Mouse (Mus musculus) forebrain, embryonic 14.5 days (tissue): ENCODE data around the gene Tuba1a. TPM values are rescaled to one million over a fixed set of nuclear protein-coding genes. Genes with fewer than 3 reads are reported as not detected.

ENCODE experiments used
- ATAC-seq: fragments of 200-750 bp; cut with Nextera tagmentation; 2 replicates; pipeline ENCODE4 v1.8.0; 2017; ENCODE audit warnings: mild to moderate bottlenecking, moderate library complexity
- DNase-seq: peaks from one replicate; pipeline ENCODE4 v3.0.0-alpha.2; 2015; ENCODE audit warnings: low spot score
- H3K27ac ChIP-seq: fragments of 300-500 bp; sonication (generic); 2 replicates; pipeline ENCODE4 v1.5.1; 2014; ENCODE audit warnings: low read depth, mild to moderate bottlenecking, control low read depth, low read length, moderate library complexity
- H3K27me3 ChIP-seq: fragments of 300-500 bp; sonication (generic); replicated peaks from 2 replicates; pipeline ENCODE4 v1.6.1; 2014; ENCODE audit warnings: low read length, control low read depth, mixed read lengths; ENCODE audit not compliant: control insufficient read depth, insufficient read depth
- H3K36me3 ChIP-seq: fragments of 300-500 bp; sonication (generic); 2 replicates; pipeline ENCODE4 v1.6.1; 2014; ENCODE audit warnings: low read length, control low read depth; ENCODE audit not compliant: control insufficient read depth, insufficient read depth
- H3K4me1 ChIP-seq: fragments of 300-500 bp; sonication (generic); 2 replicates; pipeline ENCODE4 v1.6.1; 2014; ENCODE audit warnings: antibody characterized with exemption, low read length, control low read depth; ENCODE audit not compliant: control insufficient read depth, insufficient read depth
- H3K4me2 ChIP-seq: fragments of 300-500 bp; sonication (generic); 2 replicates; pipeline ENCODE4 v1.6.1; 2014; ENCODE audit warnings: mild to moderate bottlenecking, control low read depth, low read length
- H3K4me3 ChIP-seq: fragments of 300-500 bp; sonication (generic); 2 replicates; pipeline ENCODE4 v1.5.1; 2014; ENCODE audit warnings: low read depth, low read length, control low read depth
- H3K9ac ChIP-seq: fragments of 300-500 bp; sonication (generic); 2 replicates; pipeline ENCODE4 v1.6.1; 2014; ENCODE audit warnings: mild to moderate bottlenecking, low read length, control low read depth, moderate library complexity
- H3K9me3 ChIP-seq: fragments of 300-500 bp; sonication (generic); replicated peaks from 2 replicates; pipeline ENCODE4 v1.6.1; 2016; ENCODE audit warnings: low read length, control low read depth, mixed read lengths; ENCODE audit not compliant: control insufficient read depth
- WGBS: fragments of 180-500 bp; shearing (Covaris S2); extraction: QIAGEN DNeasy Blood & Tissue Kit; methylation state at CpG from one replicate; pipeline ENCODE4 v1.1.7; 2014; 5-methylcytosine and 5-hydroxymethylcytosine counted together
- polyA plus RNA-seq: library from polyadenylated mRNA; unstranded; fragments of >200 nt; fragmentation: Nextera tagmentation; extraction: Ambion mirVana; gene quantifications from 2 replicates; pipeline ENCODE4 v1.2.1, GENCODE M21; 2014

The Tuba1a gene
- polyA plus RNA-seq = 18,182 and 18,289 TPM in 2 replicates

DNA sequence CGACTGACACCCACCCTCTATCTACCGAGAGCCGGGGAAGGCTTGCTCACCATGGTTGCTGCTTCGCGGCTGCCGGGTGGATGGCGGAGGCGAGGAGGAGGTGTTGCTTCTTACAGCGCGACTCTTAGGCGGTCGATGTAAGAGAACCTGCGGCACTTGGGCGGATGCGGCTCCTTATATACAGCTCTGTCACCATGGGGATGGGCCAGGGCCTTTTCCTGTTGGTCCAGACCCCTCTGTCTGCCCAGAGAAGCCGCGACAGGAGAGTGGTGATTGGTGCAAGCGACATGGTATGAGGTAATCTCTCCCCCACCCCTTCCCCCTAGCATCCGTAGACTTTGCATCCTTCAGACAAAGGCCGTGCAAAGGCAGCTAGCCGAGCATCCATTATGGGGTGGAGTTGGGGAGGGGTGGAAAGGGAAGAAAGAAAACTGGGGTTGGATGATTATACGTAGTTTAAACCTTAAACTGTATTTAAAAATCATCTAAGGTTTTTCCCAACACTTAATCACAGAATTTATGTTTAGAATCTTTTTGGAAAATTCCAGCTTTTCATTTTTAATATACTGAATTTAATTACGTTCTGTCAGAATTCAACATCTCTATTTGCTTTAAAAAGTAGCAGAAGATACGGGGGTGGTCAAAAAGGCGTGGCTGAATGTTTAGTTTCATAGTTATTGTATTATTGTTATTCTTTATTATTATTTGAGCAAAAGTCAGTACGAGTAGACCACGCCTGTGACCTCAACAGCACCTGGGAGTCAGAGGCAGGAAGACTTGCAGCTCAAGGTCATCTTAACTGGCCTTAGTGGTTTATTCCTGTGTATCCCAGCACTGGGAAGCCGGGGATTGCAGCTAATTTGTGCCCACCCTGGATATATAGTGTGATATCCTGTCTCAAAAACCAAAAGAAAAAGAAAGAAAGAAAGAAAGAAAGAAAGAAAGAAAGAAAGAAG lies at the start of gene Tuba1a, which contains the start of gene Gm49450:
Gene Tuba1a, minus strand, starts transcription at position 303 of the 956 bp plus-strand sequence.
Gene Gm49450, minus strand, starts transcription at position 151 of the 956 bp plus-strand sequence.
- Histone ChIP-seq H3K9me3 (no peaks in the 10 kb centered on the region), H3K4me3 (peak within 1 kb of the TSS; percentile 97), H3K27me3 (no peaks in the 10 kb centered on the region), H3K36me3 (peaks cover 21% of the 10 kb centered on the region), H3K9ac (peak within 1 kb of the TSS; percentile 100), H3K4me2 (peak within 1 kb of the TSS; percentile 79), H3K4me1 (peaks cover 5% of the 10 kb centered on the region), H3K27ac (peak within 1 kb of the TSS; percentile 99)
- ATAC-seq (peak; percentile 98), DNase-seq (peak; percentile 100)
- WGBS = 1% methylated on average over 27 of the region's 28 CpGs

DNA sequence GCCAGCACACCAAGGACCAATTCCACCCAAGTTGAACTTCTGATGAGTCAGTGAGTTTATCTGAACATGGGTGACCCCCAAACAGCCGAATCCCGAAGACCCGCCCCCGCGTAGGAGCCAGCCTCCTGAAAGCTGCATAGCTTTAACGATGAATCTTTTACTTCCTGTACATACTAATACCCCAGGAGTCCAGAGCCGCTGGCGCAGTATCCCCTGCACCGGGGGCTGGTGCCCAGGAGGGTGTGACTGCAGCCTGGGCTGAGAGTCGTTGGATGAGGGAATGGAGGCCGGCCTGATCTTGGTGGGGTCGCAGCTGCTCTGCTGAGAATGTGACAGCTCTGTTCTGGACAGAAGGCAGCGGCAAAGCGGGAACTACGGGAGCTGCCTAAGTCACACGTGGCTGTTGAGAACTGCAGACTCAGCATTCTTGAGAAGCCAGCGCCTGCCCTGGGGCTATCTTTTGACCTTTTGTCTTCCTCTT lies 48.0 kb upstream of the Tuba1a start:
- ATAC-seq (no peak), DNase-seq (no peak)
- no peaks in the 10 kb centered on the region for H3K9me3 ChIP-seq
- no peak overlapping the region for H3K4me3 ChIP-seq
- no peaks in the 10 kb centered on the region for H3K4me1 ChIP-seq
- WGBS = 16% methylated on average over 17 of the region's 17 CpGs
- no peak overlapping the region for H3K27ac ChIP-seq
- H3K27me3 ChIP-seq = no peaks in the 10 kb centered on the region
- peak overlapping the region; percentile 43; the same call in 1 of the 2 replicates for H3K9ac ChIP-seq
- peak overlapping the region; percentile 27 for H3K4me2 ChIP-seq
- H3K36me3 ChIP-seq = no peaks in the 10 kb centered on the region

DNA sequence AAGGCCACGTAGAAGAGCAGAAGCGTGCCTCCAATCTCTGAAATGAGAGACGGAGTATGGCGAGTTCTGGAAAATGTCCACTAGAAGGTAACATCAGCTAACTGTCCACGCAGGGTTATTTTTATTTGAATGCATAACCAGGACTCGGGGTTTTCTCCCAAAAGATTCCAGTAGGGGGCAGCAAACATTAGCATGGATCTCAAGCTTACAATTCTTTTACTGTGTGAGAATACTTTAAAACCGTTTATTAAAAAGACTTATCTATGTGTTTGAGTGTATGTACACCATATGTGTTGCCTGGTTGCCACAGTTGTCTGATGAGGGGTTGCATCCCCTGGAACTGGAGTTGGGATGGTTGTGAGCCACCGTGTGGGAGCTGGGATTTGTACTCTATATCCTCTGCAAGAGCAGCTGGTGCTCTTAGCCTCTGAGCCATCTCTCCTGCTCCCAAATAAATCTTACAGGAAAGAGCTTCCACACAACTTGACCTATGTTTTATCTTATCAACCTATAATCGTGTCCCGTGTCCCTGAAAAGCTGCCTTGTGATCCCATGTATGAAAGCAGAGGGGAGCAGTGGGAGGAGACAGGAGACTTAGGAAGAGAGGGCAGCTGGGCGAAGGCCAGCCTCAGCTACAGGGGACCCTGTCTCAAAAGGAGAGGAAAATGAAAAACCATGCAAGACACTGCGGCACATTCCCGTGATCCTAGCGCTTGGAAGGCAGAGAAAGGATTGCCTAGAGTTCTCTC lies 47.2 kb upstream of the Tuba1a start:
- no peak overlapping the region for H3K9ac ChIP-seq
- peak; percentile 31; the same call in 1 of the 2 replicates for ATAC-seq
- H3K27ac ChIP-seq = no peak overlapping the region
- no peaks in the 10 kb centered on the region for H3K4me1 ChIP-seq
- H3K36me3 ChIP-seq = no peaks in the 10 kb centered on the region
- DNase-seq = peak; percentile 82
- no peaks in the 10 kb centered on the region for H3K27me3 ChIP-seq
- H3K4me2 ChIP-seq = peak overlapping the region; percentile 27; the same call in 1 of the 2 replicates
- 37% methylated on average over 14 of the region's 14 CpGs for WGBS
- no peaks in the 10 kb centered on the region for H3K9me3 ChIP-seq
- no peak overlapping the region for H3K4me3 ChIP-seq

DNA sequence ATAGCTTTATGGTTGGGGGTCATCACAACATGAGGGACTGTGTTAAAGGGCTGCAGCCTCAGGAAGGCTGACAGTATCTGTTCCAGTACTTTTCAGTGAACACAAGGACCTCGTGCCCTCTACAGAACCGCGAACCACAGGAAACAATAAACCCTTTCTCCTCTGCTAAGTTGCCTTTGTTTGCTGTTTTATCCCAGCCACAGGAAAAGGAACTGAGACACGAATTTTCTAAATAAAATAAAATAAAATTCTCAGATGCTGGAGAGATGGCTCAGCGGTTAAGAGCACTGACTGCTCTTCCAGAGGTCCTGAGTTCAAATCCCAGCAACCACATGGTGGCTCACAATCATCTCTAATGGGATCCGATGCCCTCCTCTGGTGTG lies 45.3 kb upstream of the Tuba1a start:
- no peaks in the 10 kb centered on the region for H3K36me3 ChIP-seq
- no peaks in the 10 kb centered on the region for H3K9me3 ChIP-seq
- DNase-seq (no peak), ATAC-seq (no peak)
- H3K27me3 ChIP-seq = no peaks in the 10 kb centered on the region
- H3K4me3 ChIP-seq = no peak overlapping the region
- no peak overlapping the region for H3K9ac ChIP-seq
- no peak overlapping the region for H3K4me2 ChIP-seq
- 39% methylated on average over 6 of the region's 6 CpGs for WGBS
- H3K27ac ChIP-seq = no peak overlapping the region
- H3K4me1 ChIP-seq = no peaks in the 10 kb centered on the region

DNA sequence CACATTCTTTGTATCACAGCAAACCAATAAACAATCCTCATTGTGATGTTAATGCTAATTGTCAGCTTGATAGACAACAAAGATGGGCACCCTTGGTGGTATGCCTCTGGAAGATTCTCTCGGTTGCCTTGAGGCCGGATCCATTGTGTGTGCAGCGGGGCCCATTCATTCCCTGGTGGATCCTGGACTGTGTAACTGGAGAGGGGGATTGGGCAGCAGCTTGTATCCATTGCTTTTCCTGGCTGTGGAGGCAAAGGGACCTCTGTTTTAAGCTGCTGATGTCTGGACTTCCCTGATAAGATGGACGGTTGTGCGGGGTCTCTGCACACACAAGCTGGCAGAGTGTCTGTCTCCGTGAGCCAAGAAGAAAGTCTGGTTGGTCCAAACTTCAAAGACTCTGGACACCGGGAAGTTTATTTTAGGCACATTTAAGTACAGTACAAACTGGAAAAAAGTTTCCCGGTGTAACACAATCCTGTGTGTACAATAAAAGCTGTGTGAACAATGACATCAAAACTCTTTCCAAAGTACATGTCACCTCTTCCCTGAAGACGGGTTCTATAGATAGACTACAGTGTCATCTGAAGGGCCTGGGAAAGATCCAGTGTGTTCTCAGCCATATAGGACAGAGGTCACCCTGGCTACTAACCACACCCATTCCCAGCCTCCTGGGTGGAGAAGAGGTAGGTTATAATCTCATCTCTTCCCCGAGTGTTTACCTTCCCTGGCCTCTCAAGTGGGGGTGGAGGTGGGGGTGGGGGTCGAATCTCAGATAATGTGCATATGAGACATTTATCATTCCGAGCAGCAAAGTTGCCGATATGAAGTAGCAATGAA lies 44.7 kb upstream of the Tuba1a start:
- no peak overlapping the region for H3K9ac ChIP-seq
- ATAC-seq (no peak), DNase-seq (no peak)
- no peak overlapping the region for H3K4me2 ChIP-seq
- H3K27me3 ChIP-seq = no peaks in the 10 kb centered on the region
- no peaks in the 10 kb centered on the region for H3K9me3 ChIP-seq
- H3K36me3 ChIP-seq = no peaks in the 10 kb centered on the region
- no peak overlapping the region for H3K4me3 ChIP-seq
- WGBS = 53% methylated on average over 13 of the region's 13 CpGs
- no peaks in the 10 kb centered on the region for H3K4me1 ChIP-seq
- H3K27ac ChIP-seq = no peak overlapping the region; the same call in 1 of the 2 replicates

DNA sequence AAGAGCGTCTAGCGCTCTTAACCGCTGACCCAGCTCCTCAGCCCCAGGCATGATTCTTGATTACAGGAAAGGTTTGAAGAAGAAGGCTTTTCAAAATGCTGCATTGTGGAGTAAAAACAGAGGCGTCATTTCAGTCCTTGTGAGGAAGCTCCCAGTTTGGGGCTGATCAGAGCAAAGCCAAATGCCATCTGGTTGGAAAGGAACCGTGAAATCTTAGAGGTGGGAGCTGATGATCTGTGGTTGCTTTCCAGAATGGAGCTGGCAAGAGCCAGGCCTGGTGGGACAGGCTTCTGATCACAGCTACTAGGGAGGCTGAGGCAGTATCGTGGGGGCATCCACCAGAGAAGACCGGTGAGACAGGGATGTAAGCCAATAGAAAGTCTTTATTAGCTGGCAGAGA lies 43.3 kb upstream of the Tuba1a start:
- H3K4me1 ChIP-seq = peaks cover 9% of the 10 kb centered on the region
- no peaks in the 10 kb centered on the region for H3K27me3 ChIP-seq
- 78% methylated on average over 7 of the region's 7 CpGs for WGBS
- no peak overlapping the region for H3K4me2 ChIP-seq
- H3K36me3 ChIP-seq = no peaks in the 10 kb centered on the region
- no peak overlapping the region for H3K4me3 ChIP-seq
- no peak for DNase-seq
- no peak overlapping the region for H3K27ac ChIP-seq
- no peak for ATAC-seq
- H3K9me3 ChIP-seq = no peaks in the 10 kb centered on the region
- no peak overlapping the region for H3K9ac ChIP-seq

DNA sequence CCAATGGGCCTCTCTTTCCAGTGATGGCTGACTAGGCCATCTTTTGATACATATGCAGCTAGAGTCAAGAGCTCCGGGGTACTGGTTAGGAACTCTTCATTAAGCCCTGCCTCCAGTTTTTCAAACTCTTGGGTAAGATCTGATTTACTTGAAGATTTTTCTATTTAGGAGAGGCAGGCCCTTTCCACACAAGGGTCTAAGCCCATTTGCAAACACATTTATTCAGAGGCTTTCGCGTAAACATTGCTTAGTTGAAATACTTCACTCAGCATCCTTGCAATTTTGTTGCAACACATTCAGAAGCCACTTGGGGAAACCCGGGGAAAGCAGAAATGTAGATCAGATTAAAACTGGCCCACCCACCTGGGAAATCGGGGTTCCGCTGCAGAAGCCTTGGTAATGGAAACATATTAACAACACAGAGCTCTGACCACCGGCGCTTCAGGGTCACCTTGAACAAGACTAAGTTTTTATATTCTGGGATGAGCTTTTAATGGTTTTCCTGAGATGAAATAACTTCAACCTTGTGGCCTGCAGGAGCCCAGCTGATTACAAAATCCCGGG lies 41.5 kb upstream of the Tuba1a start:
- Histone ChIP-seq H3K4me1 (peaks cover 27% of the 10 kb centered on the region), H3K9ac (no peak overlapping the region), H3K27ac (no peak overlapping the region), H3K9me3 (no peaks in the 10 kb centered on the region), H3K4me3 (no peak overlapping the region), H3K4me2 (no peak overlapping the region), H3K36me3 (no peaks in the 10 kb centered on the region), H3K27me3 (no peaks in the 10 kb centered on the region)
- no peak for DNase-seq
- 78% methylated on average over 9 of the region's 9 CpGs for WGBS
- ATAC-seq = no peak

DNA sequence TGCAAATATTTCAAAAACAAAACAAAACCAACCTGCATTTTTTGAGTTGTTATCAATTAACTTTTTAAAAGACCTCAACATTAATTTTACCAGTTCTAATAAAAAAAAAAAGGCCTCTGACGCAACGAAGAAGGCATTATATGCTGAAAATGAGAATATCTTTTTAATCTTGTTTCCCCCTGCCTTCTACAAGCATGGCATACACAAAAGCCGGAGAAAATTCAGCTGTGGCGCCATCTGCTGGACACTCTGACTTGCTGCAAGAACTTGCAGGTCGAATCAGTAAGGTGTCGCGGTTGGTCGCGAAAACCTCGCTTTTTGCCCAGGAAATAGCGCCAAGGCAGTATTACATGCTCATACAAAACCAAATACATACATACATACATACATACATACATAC lies 40.4 kb upstream of the Tuba1a start:
- DNase-seq = peak; percentile 97
- WGBS = 1% methylated on average over 11 of the region's 11 CpGs
- peak; percentile 38 for ATAC-seq
- peak overlapping the region; percentile 79 for H3K4me2 ChIP-seq
- H3K9ac ChIP-seq = peak overlapping the region; percentile 82; the same call in 1 of the 2 replicates
- H3K4me3 ChIP-seq = peak overlapping the region; percentile 37
- no peaks in the 10 kb centered on the region for H3K36me3 ChIP-seq
- H3K4me1 ChIP-seq = peaks cover 33% of the 10 kb centered on the region
- no peaks in the 10 kb centered on the region for H3K9me3 ChIP-seq
- peak overlapping the region; percentile 90; the same call in 1 of the 2 replicates for H3K27ac ChIP-seq
- no peaks in the 10 kb centered on the region for H3K27me3 ChIP-seq
